In genomic region chr4:134702981-134703834, GRCm38 (mm10) we compare ENCODE assay signal across 8 mouse cellular contexts. TPM values are rescaled to one million over a fixed set of nuclear protein-coding genes. Genes with fewer than 3 reads are reported as not detected.
DNase-seq lines count a peak whose midpoint lies in the region; ATAC-seq and TF ChIP-seq lines count a peak whose summit lies in the region.

No protein-coding gene starts in this region.

- no peaks in the 10 kb centered on the region for H3K36me3 ChIP-seq in intestine, embryonic 14.5 days (ENCODE audit: control insufficient read depth, insufficient read depth, low read length)
- H3K36me3 ChIP-seq in liver, postnatal 0 days (replicated peaks; ENCODE audit: insufficient read depth, low read length), result 0 out of 2 replicates have a peak, but pooled peaks cover 3% of the 10 kb centered on the region
- no peaks in the 10 kb centered on the region for H3K36me3 ChIP-seq in neural tube, embryonic 13.5 days

- no peak; the same call in 1 of the 2 replicates for ATAC-seq in intestine, embryonic 14.5 days (replicated peaks; ENCODE audit: low FRiP score, low TSS enrichment, low read depth)
- no peak for ATAC-seq in liver, postnatal 0 days
- peak; percentile 24 for ATAC-seq in neural tube, embryonic 13.5 days (ENCODE audit: low read depth)

- H3K4me3 ChIP-seq in intestine, embryonic 14.5 days (ENCODE audit: low read depth, low read length), result peak overlapping the region; percentile 55
- H3K4me3 ChIP-seq in liver, postnatal 0 days (ENCODE audit: low read depth, low read length), result peak overlapping the region; percentile 66
- peak overlapping the region; percentile 61 for H3K4me3 ChIP-seq in neural tube, embryonic 13.5 days

- no peak for TF ChIP-seq EP300 in liver, postnatal 0 days (IDR thresholded peaks at IDR 0.05; ENCODE audit: low read depth)

- peaks cover 20% of the 10 kb centered on the region for H3K27me3 ChIP-seq in intestine, embryonic 14.5 days (replicated peaks; ENCODE audit: control insufficient read depth, insufficient read depth, low read length)
- peaks cover 35% of the 10 kb centered on the region for H3K27me3 ChIP-seq in liver, postnatal 0 days (ENCODE audit: insufficient read depth, low read length)
- H3K27me3 ChIP-seq in neural tube, embryonic 13.5 days, result peaks cover 12% of the 10 kb centered on the region; the same call in 1 of the 2 replicates

- no peak for TF ChIP-seq CTCF in liver, postnatal 0 days (IDR thresholded peaks at IDR 0.05; ENCODE audit: low read depth)

- peak overlapping the region; percentile 45 for H3K9ac ChIP-seq in intestine, embryonic 14.5 days (ENCODE audit: low read length)
- peak overlapping the region; percentile 73 for H3K9ac ChIP-seq in liver, postnatal 0 days (replicated peaks)
- peak overlapping the region; percentile 80 for H3K9ac ChIP-seq in neural tube, embryonic 13.5 days

- H3K4me1 ChIP-seq in intestine, embryonic 14.5 days (replicated peaks; ENCODE audit: control insufficient read depth, insufficient read depth, low read length), result 0 out of 2 replicates have a peak, but pooled peaks cover 4% of the 10 kb centered on the region
- H3K4me1 ChIP-seq in liver, postnatal 0 days (ENCODE audit: insufficient read depth), result peaks cover 21% of the 10 kb centered on the region
- peaks cover 50% of the 10 kb centered on the region for H3K4me1 ChIP-seq in neural tube, embryonic 13.5 days (replicated peaks)

- no peaks in the 10 kb centered on the region for H3K9me3 ChIP-seq in intestine, embryonic 14.5 days (ENCODE audit: control insufficient read depth, low read length)
- H3K9me3 ChIP-seq in liver, postnatal 0 days (ENCODE audit: low read length), result no peaks in the 10 kb centered on the region
- no peaks in the 10 kb centered on the region for H3K9me3 ChIP-seq in neural tube, embryonic 13.5 days

- no peak overlapping the region for H3K27ac ChIP-seq in intestine, embryonic 14.5 days (ENCODE audit: low read depth)
- peak overlapping the region; percentile 79 for H3K27ac ChIP-seq in liver, postnatal 0 days (ENCODE audit: low read depth)
- peak overlapping the region; percentile 59 for H3K27ac ChIP-seq in neural tube, embryonic 13.5 days (replicated peaks)

- DNase-seq in layer of hippocampus, adult 11-12 months (ENCODE audit: low spot score), result peak; percentile 25
- no peak for DNase-seq in layer of hippocampus, adult 9-10 months (ENCODE audit: low spot score)
- DNase-seq in cerebellum, postnatal 10 days, result peak; percentile 53 to 62
- DNase-seq in gastrocnemius, postnatal 4 days (ENCODE audit: low spot score in 2 of 2), result peak; percentile 39 to 64
- DNase-seq in intestine, embryonic 14.5 days (ENCODE audit: low spot score), result peak; percentile 71
- DNase-seq in liver, postnatal 0 days, result peak; percentile 56
- peak; percentile 28 to 46 for DNase-seq in thymus, postnatal 36 days

- H3K4me2 ChIP-seq in intestine, embryonic 14.5 days (ENCODE audit: low read length), result peak overlapping the region; percentile 99
- peak overlapping the region; percentile 94 for H3K4me2 ChIP-seq in liver, postnatal 0 days (ENCODE audit: low read depth, low read length)
- peak overlapping the region; percentile 84 for H3K4me2 ChIP-seq in neural tube, embryonic 13.5 days

- under 1% methylated on average over 89 of the region's 90 CpGs for WGBS in intestine, embryonic 14.5 days
- WGBS in liver, postnatal 0 days (ENCODE audit: insufficient replicate concordance), result 1% methylated on average over 77 of the region's 90 CpGs
- under 1% methylated on average over 82 of the region's 90 CpGs for WGBS in neural tube, embryonic 13.5 days

RNA-seq across cellular contexts. Expression of gene Man1c1, which starts 0.9 kb away (rescaled TPM):
- 10 to 100 TPM; 16.7 to 17.9 TPM for total RNA-seq in gastrocnemius, postnatal 4 days (2021)
- polyA plus RNA-seq in intestine, embryonic 14.5 days (2014; fragmentation: Nextera tagmentation; extraction: Ambion mirVana), result 2.2 and 3.6 TPM in 2 replicates
- polyA plus RNA-seq in liver, postnatal 0 days (2015; fragmentation: Nextera tagmentation; extraction: Ambion mirVana), result 1.5 and 1.7 TPM in 2 replicates
- 5.3 and 5.7 TPM in 2 replicates for polyA plus RNA-seq in neural tube, embryonic 13.5 days (2015; fragmentation: Nextera tagmentation; extraction: Ambion mirVana)
